Mouse (Mus musculus): ENCODE data around the gene Slc35b3. TPM values are rescaled to one million over a fixed set of nuclear protein-coding genes. Genes with fewer than 3 reads are reported as not detected.
A peak's percentile ranks its signal among the peaks of the same experiment; 100 is the strongest.

Slc35b3 gene
- total RNA-seq (2012; rRNA removed) (12.0 and 12.4 TPM in 2 replicates), polyA plus RNA-seq (2012; ENCODE audit: insufficient read depth in 1 of 2, insufficient read length in 2 of 2, low read depth in 1 of 2, low replicate concordance in 2 of 2, missing spikeins in 1 of 2) (10 to 100 TPM in 1 of 2 experiments, not detected in 1; 16.2 TPM)

GRCm38 (mm10) chr13:38960063-38961050 is at the start of gene Slc35b3:
TSS of gene Slc35b3 (minus strand) at chr13:38960875.
- H3K79me2 ChIP-seq (ENCODE audit: control insufficient read depth, insufficient read depth, low read length, poor library complexity): peaks cover 21% of the 10 kb centered on the region
- no peaks in the 10 kb centered on the region for H3K27me3 ChIP-seq (ENCODE audit: control insufficient read depth in 1 of 2, insufficient read depth in 2 of 2, low read length in 2 of 2)
- peak within 1 kb of the TSS; percentile 74 to 81 for H3K4me3 ChIP-seq (ENCODE audit: control insufficient read depth in 1 of 2, insufficient read depth in 1 of 2, low read depth in 2 of 2, low read length in 2 of 2)
- no peaks in the 10 kb centered on the region for H3K9me3 ChIP-seq (replicated peaks; ENCODE audit: insufficient read depth, low read length)
- DNase-seq (ENCODE audit: low read depth, low spot score): peak; percentile 88
- peak within 1 kb of the TSS; percentile 20 for H3K27ac ChIP-seq (ENCODE audit: control insufficient read depth, low read depth, low read length)
- peaks cover under 1 to 7% of the 10 kb centered on the region in 2 experiments; a peak in 3 of 4 replicates for H3K36me3 ChIP-seq (ENCODE audit: control insufficient read depth in 1 of 2, insufficient read depth in 2 of 2, low read length in 2 of 2)
- H3K9ac ChIP-seq (ENCODE audit: control insufficient read depth, low read depth, low read length, poor library complexity, severe bottlenecking): peak within 1 kb of the TSS; percentile 83
- H3K4me1 ChIP-seq (ENCODE audit: control insufficient read depth in 1 of 2, insufficient read depth in 2 of 2, low read length in 2 of 2): peaks cover 3 to 7% of the 10 kb centered on the region in 2 experiments; a peak in 3 of 4 replicates
- no peak for TF ChIP-seq CHD2 (IDR thresholded peaks at IDR 0.05; ENCODE audit: low read length)
- no peak for TF ChIP-seq TCF12 (IDR thresholded peaks at IDR 0.05; ENCODE audit: low read depth, low read length)
- TF ChIP-seq POLR2AphosphoS5 (IDR thresholded peaks at IDR 0.05; ENCODE audit: borderline replicate concordance, low read depth, low read length): no peak
- peak; percentile 46; the same call in 1 of the 2 replicates for TF ChIP-seq ZMIZ1 (IDR thresholded peaks at IDR 0.05; ENCODE audit: low read depth, low read length)
- no peak for TF ChIP-seq CTCF (IDR thresholded peaks at IDR 0.05 in 2 of 3, conservative IDR thresholded peaks at IDR 0.05 in 1 of 3; ENCODE audit: control insufficient read depth in 1 of 3, insufficient read depth in 1 of 3, low read depth in 2 of 3, low read length in 3 of 3, poor library complexity in 1 of 3, severe bottlenecking in 1 of 3)
- no peak for TF ChIP-seq MYB (IDR thresholded peaks at IDR 0.05; ENCODE audit: low read depth, low read length)
- peak; percentile 81 for TF ChIP-seq NELFE (IDR thresholded peaks at IDR 0.05; ENCODE audit: low read depth, low read length)
- no peak for TF ChIP-seq MAZ (IDR thresholded peaks at IDR 0.05; ENCODE audit: low read depth, low read length)
- TF ChIP-seq NRF1 (IDR thresholded peaks at IDR 0.05; ENCODE audit: insufficient read depth, low read depth, low read length, poor library complexity, severe bottlenecking): peak; percentile 95
- no peak for TF ChIP-seq ETS1 (IDR thresholded peaks at IDR 0.05; ENCODE audit: low read depth, low read length)
- peak; percentile 79 to 88 for TF ChIP-seq POLR2A (IDR thresholded peaks at IDR 0.05; ENCODE audit: control insufficient read depth in 1 of 2, insufficient read depth in 1 of 2, low read depth in 1 of 2, low read length in 2 of 2, poor library complexity in 1 of 2)
- no peak for TF ChIP-seq E2F4 (IDR thresholded peaks at IDR 0.05; ENCODE audit: borderline replicate concordance, low read depth, low read length)
- TF ChIP-seq GABPA (IDR thresholded peaks at IDR 0.05; ENCODE audit: low read depth, low read length): no peak
- no peak for TF ChIP-seq MAFK (IDR thresholded peaks at IDR 0.05; ENCODE audit: borderline replicate concordance, low read depth, low read length)
- no peak; the same call in 1 of the 2 replicates for TF ChIP-seq MAX (IDR thresholded peaks at IDR 0.05; ENCODE audit: low read length)
- TF ChIP-seq SMC3 (IDR thresholded peaks at IDR 0.05; ENCODE audit: low read depth, low read length): no peak
- peak; percentile 37; the same call in 1 of the 2 replicates for TF ChIP-seq POLR2AphosphoS2 (IDR thresholded peaks at IDR 0.05; ENCODE audit: low read length)
- TF ChIP-seq EP300 (IDR thresholded peaks at IDR 0.05; ENCODE audit: low read depth in 1 of 2, low read length in 2 of 2): no peak
- TF ChIP-seq ZNF384 (IDR thresholded peaks at IDR 0.05; ENCODE audit: low read depth, low read length): no peak
- TF ChIP-seq ELF1 (IDR thresholded peaks at IDR 0.05; ENCODE audit: low read depth, low read length): peak; percentile 95
- no peak for TF ChIP-seq ZC3H11A (IDR thresholded peaks at IDR 0.05; ENCODE audit: low read depth, low read length)
- no peak for TF ChIP-seq KAT2A (conservative IDR thresholded peaks at IDR 0.05; ENCODE audit: low read depth, low read length)
- 0 out of 2 replicates have a peak, but pooled peaks have one; percentile 36 for TF ChIP-seq MYC (IDR thresholded peaks at IDR 0.05; ENCODE audit: low read depth, low read length)
- no peak for TF ChIP-seq TAL1 (IDR thresholded peaks at IDR 0.05; ENCODE audit: low read length)
- no peak for TF ChIP-seq USF1 (IDR thresholded peaks at IDR 0.05; ENCODE audit: low read depth, low read length)
- no peak for TF ChIP-seq CHD1 (IDR thresholded peaks at IDR 0.05; ENCODE audit: low read depth, low read length)
- TF ChIP-seq USF2 (IDR thresholded peaks at IDR 0.05; ENCODE audit: borderline replicate concordance in 1 of 2, insufficient read depth in 1 of 2, low read depth in 1 of 2, low read length in 2 of 2): no peak
- peak; percentile 68 for TF ChIP-seq MXI1 (IDR thresholded peaks at IDR 0.05; ENCODE audit: low read depth, low read length)
- TF ChIP-seq HCFC1 (IDR thresholded peaks at IDR 0.05; ENCODE audit: low read depth, low read length): peak; percentile 79
- no peak for TF ChIP-seq RAD21 (IDR thresholded peaks at IDR 0.05; ENCODE audit: low read depth, low read length)
- TF ChIP-seq RCOR1 (IDR thresholded peaks at IDR 0.05; ENCODE audit: low read depth, low read length): no peak
- TF ChIP-seq ZKSCAN1 (IDR thresholded peaks at IDR 0.05; ENCODE audit: low read depth, low read length): no peak
- 0 out of 2 replicates have a peak, but pooled peaks have one; percentile 36 for TF ChIP-seq TBP (IDR thresholded peaks at IDR 0.05; ENCODE audit: low read depth, low read length)
- TF ChIP-seq BHLHE40 (IDR thresholded peaks at IDR 0.05; ENCODE audit: borderline replicate concordance, low read depth, low read length): no peak
- no peak for TF ChIP-seq GATA1 (IDR thresholded peaks at IDR 0.05; ENCODE audit: low read depth, low read length)

All from MEL (cell line).